ENCODE assay signal across 12 mouse cellular contexts in the genomic region with DNA sequence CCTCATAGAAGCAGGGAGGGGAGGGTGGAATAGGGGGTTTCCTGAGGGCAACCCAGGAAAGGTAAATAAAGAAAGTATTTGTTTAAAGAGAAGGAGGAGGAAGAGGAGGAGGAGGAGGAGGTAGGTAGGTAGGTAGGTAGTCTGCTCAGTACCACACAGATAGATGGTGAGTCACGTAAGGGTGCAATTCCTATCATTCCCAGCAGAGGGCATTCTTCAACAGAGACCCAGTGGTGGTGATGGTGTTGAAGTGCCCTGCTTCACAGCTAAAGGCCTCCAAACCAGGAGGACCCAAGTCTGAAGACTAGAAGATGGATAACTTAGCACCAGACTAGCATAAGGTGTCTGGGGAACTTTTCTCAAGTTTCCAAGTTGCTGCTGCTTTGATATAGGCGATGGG. TPM values are rescaled to one million over a fixed set of nuclear protein-coding genes. Genes with fewer than 3 reads are reported as not detected.
DNase-seq lines count a peak whose midpoint lies in the region; ATAC-seq and TF ChIP-seq lines count a peak whose summit lies in the region.
"Had no signal": no experiment of that assay in that cellular context is flagged by ENCODE, and none has a peak within 500 bp of the region (broad histone marks: within the 10 kb centered on the region; RNA-seq: fewer than 3 reads in every experiment).

No protein-coding gene starts in this region.

- no peaks in the 10 kb centered on the region for H3K9me3 ChIP-seq in liver, embryonic 11.5 days (ENCODE audit: control insufficient read depth, low read length)
- H3K9me3 ChIP-seq: hindbrain, embryonic 10.5 days; stomach, embryonic 15.5 days had no signal

- WGBS in liver, embryonic 11.5 days, result 79% methylated on average over 2 of the region's 2 CpGs
- 81% methylated on average over 2 of the region's 2 CpGs for WGBS in small intestine, adult 2 months

- no peaks in the 10 kb centered on the region for H3K4me1 ChIP-seq in liver, embryonic 11.5 days (replicated peaks; ENCODE audit: control insufficient read depth, insufficient read depth, low read length)
- H3K4me1 ChIP-seq in small intestine, adult 2 months (ENCODE audit: control insufficient read depth, insufficient read depth, insufficient read length, low read length), result no peaks in the 10 kb centered on the region
- H3K4me1 ChIP-seq: hindbrain, embryonic 10.5 days; stomach, embryonic 15.5 days had no signal

- no peaks in the 10 kb centered on the region for H3K27me3 ChIP-seq in liver, embryonic 11.5 days (replicated peaks; ENCODE audit: control insufficient read depth, insufficient read depth, low read length)
- H3K27me3 ChIP-seq in small intestine, adult 2 months (ENCODE audit: control insufficient read depth, insufficient read depth, low read length), result no peaks in the 10 kb centered on the region
- H3K27me3 ChIP-seq: stomach, embryonic 15.5 days had no signal

- DNase-seq in liver (peak; percentile 18), NIH3T3 (ENCODE audit: low read depth) (peak; percentile 7)
- DNase-seq in liver, embryonic 11.5 days (ENCODE audit: low spot score), result no peak
- DNase-seq in embryo, embryonic 11 days, result peak; percentile 10
- no peak for DNase-seq in cerebellum, postnatal 36 days
- no peak for DNase-seq in cerebellum, adult 8-10 months
- no peak for DNase-seq in frontal cortex, postnatal 10 days (ENCODE audit: low spot score in 2 of 2)

- TF ChIP-seq CTCF in small intestine, adult 2 months (IDR thresholded peaks at IDR 0.05; ENCODE audit: extremely low read depth, insufficient read length, insufficient replicate concordance, low read depth, low read length), result peak; percentile 15; the same call in 1 of the 2 replicates

- no peak for ATAC-seq in liver, embryonic 11.5 days (replicated peaks; ENCODE audit: low FRiP score)
- ATAC-seq: forebrain, embryonic 14.5 days had no signal

- H3K4me2 ChIP-seq in liver, embryonic 11.5 days, result no peak overlapping the region
- H3K4me2 ChIP-seq: stomach, embryonic 15.5 days had no signal

- no peaks in the 10 kb centered on the region for H3K36me3 ChIP-seq in liver, embryonic 11.5 days (ENCODE audit: control insufficient read depth, insufficient read depth, low read length)
- no peaks in the 10 kb centered on the region for H3K36me3 ChIP-seq in small intestine, adult 2 months (ENCODE audit: control insufficient read depth, insufficient read depth, low read length)
- H3K36me3 ChIP-seq: hindbrain, embryonic 10.5 days; stomach, embryonic 15.5 days had no signal

- H3K4me3 ChIP-seq in liver, embryonic 11.5 days (ENCODE audit: low read depth, low read length), result no peak overlapping the region
- no peak overlapping the region for H3K4me3 ChIP-seq in small intestine, adult 2 months (ENCODE audit: low read depth, low read length)
- H3K4me3 ChIP-seq: hindbrain, embryonic 10.5 days; myocyte; stomach, embryonic 15.5 days had no signal

- no peak for TF ChIP-seq POLR2A in small intestine, adult 2 months (IDR thresholded peaks at IDR 0.05; ENCODE audit: low read depth, low read length)

- H3K9ac ChIP-seq in liver, embryonic 11.5 days (ENCODE audit: low read depth, low read length), result no peak overlapping the region
- H3K9ac ChIP-seq: stomach, embryonic 15.5 days had no signal

- H3K27ac ChIP-seq in liver, embryonic 11.5 days (ENCODE audit: low read depth, low read length), result no peak overlapping the region
- H3K27ac ChIP-seq in small intestine, adult 2 months (ENCODE audit: insufficient read depth, low read depth, low read length), result no peak overlapping the region
- H3K27ac ChIP-seq: hindbrain, embryonic 10.5 days; stomach, embryonic 15.5 days had no signal

RNA-seq across cellular contexts. Expression of gene Ly9, which starts 2.8 kb away (rescaled TPM):
- 0.12 and 0.30 TPM in 2 replicates for polyA plus RNA-seq in liver, embryonic 11.5 days (2014; fragmentation: Nextera tagmentation; extraction: Ambion mirVana)
- polyA plus RNA-seq in small intestine, adult 2 months (2012; rRNA removed), result 0.85 and 1.5 TPM in 2 replicates
- polyA plus RNA-seq: forebrain, embryonic 14.5 days; myocyte had no signal

RNA-seq across cellular contexts. Expression of gene Slamf7, which starts 42.8 kb away (rescaled TPM):
- not detected in 2 replicates for polyA plus RNA-seq in liver, embryonic 11.5 days (2014; fragmentation: Nextera tagmentation; extraction: Ambion mirVana)
- polyA plus RNA-seq in small intestine, adult 2 months (2012; rRNA removed), result 1.2 and 1.6 TPM in 2 replicates
- polyA plus RNA-seq: forebrain, embryonic 14.5 days; hindbrain, embryonic 10.5 days; myocyte had no signal

RNA-seq across cellular contexts. Expression of gene Cd244a, which starts 51.0 kb away (rescaled TPM):
- 0.63 and 0.82 TPM in 2 replicates for polyA plus RNA-seq in liver, embryonic 11.5 days (2014; fragmentation: Nextera tagmentation; extraction: Ambion mirVana)
- polyA plus RNA-seq in small intestine, adult 2 months (2012; rRNA removed), result 1.2 and 2.0 TPM in 2 replicates
- polyA plus RNA-seq: forebrain, embryonic 14.5 days; hindbrain, embryonic 10.5 days had no signal

Comparison
In these comparisons a context has a peak if more than half of its experiments do, and no peak if none do; other contexts are left out.
1. DNase-seq: peak in liver (single experiment), NIH3T3 (single experiment) and embryo, embryonic 11 days (single experiment); none in liver, embryonic 11.5 days (single experiment), cerebellum, postnatal 36 days (0 of 2), cerebellum, adult 8-10 months (single experiment) and frontal cortex, postnatal 10 days (0 of 2).